Mouse (Mus musculus) ES-CJ7 (cell line): Measurements from ENCODE around the gene Olfr619.

ENCODE experiments used
- DNase-seq: peaks from one replicate; pipeline ENCODE4 v3.0.0; 2011; ENCODE audit warnings: low read depth, low spot score

The Olfr619 gene

GRCm38 (mm10) chr7:103600275-103600674 lies at the start of gene Olfr619:
Gene Olfr619, plus strand, starts transcription at chr7:103600575.
- no peak for DNase-seq

GRCm38 (mm10) chr7:103555779-103556178 lies 44.6 kb upstream of the Olfr619 start, which contains the start of gene Olfr615:
Gene Olfr615, plus strand, starts transcription at chr7:103556079.
- DNase-seq: no peak

GRCm38 (mm10) chr7:103569043-103569442 lies 31.3 kb upstream of the Olfr619 start, which contains the start of gene Olfr616:
Gene Olfr616, minus strand, starts transcription at chr7:103569143.
- no peak for DNase-seq

GRCm38 (mm10) chr7:103572761-103573160 lies 27.6 kb upstream of the Olfr619 start, which contains the start of gene Olfr617:
Gene Olfr617, plus strand, starts transcription at chr7:103573061.
- DNase-seq: no peak

- no peak for DNase-seq
Observed at GRCm38 (mm10) chr7:103589803-103590202, 10.6 kb upstream of the Olfr619 start, which contains the start of gene Olfr618. Gene Olfr618, plus strand, starts transcription at chr7:103590103.

- DNase-seq: no peak
Observed at GRCm38 (mm10) chr7:103607425-103607824, 7.0 kb downstream of the Olfr619 start.

- no peak for DNase-seq
Observed at GRCm38 (mm10) chr7:103612434-103612833, 12.1 kb downstream of the Olfr619 start, which contains the start of gene Olfr620. Gene Olfr620, minus strand, starts transcription at chr7:103612534.

GRCm38 (mm10) chr7:103636795-103637194 lies 36.4 kb downstream of the Olfr619 start:
- DNase-seq: no peak

- DNase-seq: no peak
Observed at GRCm38 (mm10) chr7:103642602-103643001, 42.2 kb downstream of the Olfr619 start, which contains the start of gene Olfr622. Gene Olfr622, minus strand, starts transcription at chr7:103642702.

- no peak for DNase-seq
Observed at GRCm38 (mm10) chr7:103644070-103644469, 43.7 kb downstream of the Olfr619 start.
